Mouse (Mus musculus) lung, embryonic 16.5 days (tissue): ENCODE data around the gene Plpp7. TPM values are rescaled to one million over a fixed set of nuclear protein-coding genes. Genes with fewer than 3 reads are reported as not detected.
A peak's percentile ranks its signal among the peaks of the same experiment; 100 is the strongest.

Experiments used
- ATAC-seq: fragments of 200-750 bp; cut with Nextera tagmentation; 2 replicates; pipeline ENCODE4 v1.8.0; 2017; ENCODE audit warnings: low read depth, mild to moderate bottlenecking, moderate library complexity
- H3K27ac ChIP-seq: fragments of 300-500 bp; sonication (generic); 2 replicates; pipeline ENCODE4 v1.5.1; 2014; ENCODE audit warnings: mild to moderate bottlenecking, control low read depth, low read length
- H3K27me3 ChIP-seq: fragments of 300-500 bp; sonication (generic); 2 replicates; pipeline ENCODE4 v1.6.1; 2014; ENCODE audit warnings: low read depth, low read length, mixed read lengths; ENCODE audit not compliant: control insufficient read depth, insufficient read depth
- H3K36me3 ChIP-seq: fragments of 300-500 bp; sonication (generic); 2 replicates; pipeline ENCODE4 v1.6.1; 2014; ENCODE audit warnings: low read length; ENCODE audit not compliant: control insufficient read depth, insufficient read depth
- H3K4me1 ChIP-seq: fragments of 300-500 bp; sonication (generic); replicated peaks from 2 replicates; pipeline ENCODE4 v1.6.1; 2014; ENCODE audit warnings: low read length, mixed read lengths; ENCODE audit not compliant: control insufficient read depth, insufficient read depth
- H3K4me2 ChIP-seq: fragments of 300-500 bp; sonication (generic); 2 replicates; pipeline ENCODE4 v1.6.1; 2014; ENCODE audit warnings: low read depth, low read length, control low read depth
- H3K4me3 ChIP-seq: fragments of 300-500 bp; sonication (generic); 2 replicates; pipeline ENCODE4 v1.5.1; 2014; ENCODE audit warnings: mild to moderate bottlenecking, low read length, control low read depth
- H3K9ac ChIP-seq: fragments of 300-500 bp; sonication (generic); 2 replicates; pipeline ENCODE4 v1.6.1; 2014; ENCODE audit warnings: low read length, control low read depth
- H3K9me3 ChIP-seq: fragments of 300-500 bp; sonication (generic); 2 replicates; pipeline ENCODE4 v1.6.1; 2016; ENCODE audit warnings: low read length; ENCODE audit not compliant: control insufficient read depth
- WGBS: fragments of 180-500 bp; shearing (Covaris S2); extraction: QIAGEN DNeasy Blood & Tissue Kit; methylation state at CpG from one replicate; pipeline ENCODE4 v1.1.7; 2014; 5-methylcytosine and 5-hydroxymethylcytosine counted together
- polyA plus RNA-seq: library from polyadenylated mRNA; unstranded; fragments of >200 nt; fragmentation: Nextera tagmentation; extraction: Ambion mirVana; gene quantifications from 2 replicates; pipeline ENCODE4 v1.2.1, GENCODE M21; 2015

The Plpp7 gene
- polyA plus RNA-seq, 1 experiment from 2014 or later = 3.9 TPM

GRCm38 (mm10) chr2:32137667-32138266 is 42.4 kb downstream of the Plpp7 start:
- peak overlapping the region; percentile 67 for H3K4me3 ChIP-seq
- peak overlapping the region; percentile 71 for H3K9ac ChIP-seq
- ATAC-seq = peak; percentile 96
- no peaks in the 10 kb centered on the region for H3K27me3 ChIP-seq
- H3K36me3 ChIP-seq = no peaks in the 10 kb centered on the region
- H3K9me3 ChIP-seq = no peaks in the 10 kb centered on the region
- peak overlapping the region; percentile 80 for H3K27ac ChIP-seq
- under 1% methylated on average over 40 of the region's 40 CpGs for WGBS
- peaks cover 8% of the 10 kb centered on the region; the same call in 1 of the 2 replicates for H3K4me1 ChIP-seq
- H3K4me2 ChIP-seq = peak overlapping the region; percentile 84

- Histone ChIP-seq H3K27me3 (no peaks in the 10 kb centered on the region), H3K4me3 (no peak overlapping the region), H3K9me3 (no peaks in the 10 kb centered on the region), H3K4me2 (no peak overlapping the region), H3K9ac (no peak overlapping the region), H3K27ac (no peak overlapping the region), H3K36me3 (no peaks in the 10 kb centered on the region), H3K4me1 (peaks cover 8% of the 10 kb centered on the region; the same call in 1 of the 2 replicates)
- WGBS = 71% methylated on average over 5 of the region's 5 CpGs
- no peak for ATAC-seq
Measured at GRCm38 (mm10) chr2:32139377-32139776, 44.0 kb downstream of the Plpp7 start.

- Histone ChIP-seq H3K36me3 (no peaks in the 10 kb centered on the region), H3K27me3 (no peaks in the 10 kb centered on the region), H3K4me1 (peaks cover 8% of the 10 kb centered on the region; the same call in 1 of the 2 replicates), H3K27ac (no peak overlapping the region), H3K9me3 (no peaks in the 10 kb centered on the region), H3K4me3 (no peak overlapping the region), H3K9ac (no peak overlapping the region), H3K4me2 (no peak overlapping the region)
- no peak for ATAC-seq
- 47% methylated on average over 4 of the region's 4 CpGs for whole genome bisulfite sequencing
Measured at GRCm38 (mm10) chr2:32140498-32140934, 45.2 kb downstream of the Plpp7 start.

GRCm38 (mm10) chr2:32141602-32142001 is 46.3 kb downstream of the Plpp7 start:
- no peak for ATAC-seq
- Histone ChIP-seq H3K4me2 (no peak overlapping the region), H3K4me3 (no peak overlapping the region), H3K9ac (no peak overlapping the region), H3K27me3 (no peaks in the 10 kb centered on the region), H3K4me1 (peaks cover 8% of the 10 kb centered on the region; the same call in 1 of the 2 replicates), H3K36me3 (no peaks in the 10 kb centered on the region), H3K9me3 (no peaks in the 10 kb centered on the region), H3K27ac (no peak overlapping the region)
- 50% methylated on average over 6 of the region's 6 CpGs for WGBS

GRCm38 (mm10) chr2:32142368-32142767 is 47.0 kb downstream of the Plpp7 start:
- Histone ChIP-seq H3K9me3 (no peaks in the 10 kb centered on the region), H3K4me1 (peaks cover 5% of the 10 kb centered on the region; the same call in 1 of the 2 replicates), H3K4me3 (no peak overlapping the region), H3K27me3 (no peaks in the 10 kb centered on the region), H3K4me2 (no peak overlapping the region), H3K9ac (no peak overlapping the region), H3K36me3 (no peaks in the 10 kb centered on the region), H3K27ac (no peak overlapping the region)
- 45% methylated on average over 6 of the region's 6 CpGs for WGBS
- no peak for ATAC-seq

- no peak overlapping the region for H3K4me3 ChIP-seq
- no peak overlapping the region for H3K9ac ChIP-seq
- no peaks in the 10 kb centered on the region for H3K27me3 ChIP-seq
- 70% methylated on average over 5 of the region's 5 CpGs for WGBS
- ATAC-seq = no peak
- H3K9me3 ChIP-seq = no peaks in the 10 kb centered on the region
- no peak overlapping the region for H3K4me2 ChIP-seq
- H3K4me1 ChIP-seq = peaks cover 5% of the 10 kb centered on the region; the same call in 1 of the 2 replicates
- H3K36me3 ChIP-seq = no peaks in the 10 kb centered on the region
- no peak overlapping the region for H3K27ac ChIP-seq
Measured at GRCm38 (mm10) chr2:32144633-32145032, 49.3 kb downstream of the Plpp7 start.

GRCm38 (mm10) chr2:32146617-32147162 is 51.4 kb downstream of the Plpp7 start:
- H3K4me1 ChIP-seq = peaks cover 7% of the 10 kb centered on the region; the same call in 1 of the 2 replicates
- no peaks in the 10 kb centered on the region for H3K9me3 ChIP-seq
- H3K4me2 ChIP-seq = no peak overlapping the region
- no peak overlapping the region for H3K9ac ChIP-seq
- 72% methylated on average over 5 of the region's 5 CpGs for WGBS
- H3K27me3 ChIP-seq = no peaks in the 10 kb centered on the region
- H3K36me3 ChIP-seq = no peaks in the 10 kb centered on the region
- no peak for ATAC-seq
- H3K4me3 ChIP-seq = no peak overlapping the region
- H3K27ac ChIP-seq = no peak overlapping the region

GRCm38 (mm10) chr2:32150135-32150534 is 54.8 kb downstream of the Plpp7 start:
- Histone ChIP-seq H3K9me3 (no peaks in the 10 kb centered on the region), H3K4me3 (no peak overlapping the region; the same call in 1 of the 2 replicates), H3K27ac (peak overlapping the region; percentile 99; the same call in 1 of the 2 replicates), H3K27me3 (no peaks in the 10 kb centered on the region), H3K9ac (peak overlapping the region; percentile 99), H3K4me1 (peaks cover 29% of the 10 kb centered on the region), H3K36me3 (no peaks in the 10 kb centered on the region), H3K4me2 (peak overlapping the region; percentile 94; the same call in 1 of the 2 replicates)
- 42% methylated on average over 1 of the region's 1 CpGs for WGBS
- no peak for ATAC-seq

- H3K27ac ChIP-seq = peak overlapping the region; percentile 99
- 4% methylated on average over 7 of the region's 7 CpGs for WGBS
- ATAC-seq = no peak
Measured at GRCm38 (mm10) chr2:32150562-32150923, 55.2 kb downstream of the Plpp7 start.

More at GRCm38 (mm10) chr2:32150562-32150923, 55.2 kb downstream of the Plpp7 start:
- Histone ChIP-seq H3K9ac (peak overlapping the region; percentile 99), H3K4me3 (peak overlapping the region; percentile 73), H3K4me2 (peak overlapping the region; percentile 94), H3K27me3 (no peaks in the 10 kb centered on the region), H3K36me3 (no peaks in the 10 kb centered on the region), H3K4me1 (peaks cover 33% of the 10 kb centered on the region), H3K9me3 (no peaks in the 10 kb centered on the region)
